Mouse (Mus musculus) midbrain, embryonic 11.5 days (tissue): ENCODE measurements at regions not wholly inside any gene's neighbourhood (a gene's known extent, or its start where the extent isn't known, plus 50 kb on each side); places are given as distances from the start of the nearest gene placed in this dataset.

ENCODE experiments used
- ATAC-seq: fragments of 200-750 bp; cut with Nextera tagmentation; 2 replicates; pipeline ENCODE4 v1.8.0; 2017; ENCODE audit warnings: moderate TSS enrichment, moderate library complexity; ENCODE audit not compliant: low FRiP score
- DNase-seq: peaks from one replicate; pipeline ENCODE4 v3.0.0; 2015; ENCODE audit warnings: low spot score; ENCODE audit errors: missing footprints
- H3K27ac ChIP-seq: fragments of 300-500 bp; sonication (generic); 2 replicates; pipeline ENCODE4 v1.5.1; 2014; ENCODE audit warnings: low read depth, low read length
- H3K27me3 ChIP-seq: fragments of 300-500 bp; sonication (generic); 2 replicates; pipeline ENCODE4 v1.6.1; 2014; ENCODE audit warnings: mild to moderate bottlenecking, low read length, moderate library complexity, mixed read lengths; ENCODE audit not compliant: control insufficient read depth, insufficient read depth
- H3K36me3 ChIP-seq: fragments of 300-500 bp; sonication (generic); 2 replicates; pipeline ENCODE4 v1.6.1; 2014; ENCODE audit warnings: mild to moderate bottlenecking, low read length, moderate library complexity, mixed read lengths; ENCODE audit not compliant: control insufficient read depth, insufficient read depth
- H3K4me1 ChIP-seq: fragments of 300-500 bp; sonication (generic); 2 replicates; pipeline ENCODE4 v1.6.1; 2014; ENCODE audit warnings: low read length; ENCODE audit not compliant: control insufficient read depth, insufficient read depth
- H3K4me2 ChIP-seq: fragments of 300-500 bp; sonication (generic); 2 replicates; pipeline ENCODE4 v1.6.1; 2014; ENCODE audit warnings: mild to moderate bottlenecking, moderate library complexity
- H3K4me3 ChIP-seq: fragments of 300-500 bp; sonication (generic); 2 replicates; pipeline ENCODE4 v1.5.1; 2014; ENCODE audit warnings: low read depth, low read length
- H3K9ac ChIP-seq: fragments of 300-500 bp; sonication (generic); 2 replicates; pipeline ENCODE4 v1.6.1; 2014; ENCODE audit warnings: low read length
- H3K9me3 ChIP-seq: fragments of 300-500 bp; sonication (generic); 2 replicates; pipeline ENCODE4 v1.6.1; 2016; ENCODE audit warnings: low read length; ENCODE audit not compliant: control insufficient read depth
- WGBS: fragments of 180-500 bp; shearing (Covaris S2); extraction: QIAGEN DNeasy Blood & Tissue Kit; methylation state at CpG from one replicate; pipeline ENCODE4 v1.1.7; 2014; 5-methylcytosine and 5-hydroxymethylcytosine counted together

GRCm38 (mm10) chr15:50942429-50942828, 2942.3 kb upstream of the Gm7489 start:
- no peak overlapping the region for H3K27ac ChIP-seq
- DNase-seq (no peak), ATAC-seq (no peak)
- 93% methylated on average over 5 of the region's 5 CpGs for WGBS
- no peaks in the 10 kb centered on the region for H3K9me3 ChIP-seq
- H3K9ac ChIP-seq, result no peak overlapping the region
- H3K4me2 ChIP-seq, result no peak overlapping the region
- H3K36me3 ChIP-seq, result no peaks in the 10 kb centered on the region
- no peaks in the 10 kb centered on the region for H3K4me1 ChIP-seq
- H3K4me3 ChIP-seq, result no peak overlapping the region
- H3K27me3 ChIP-seq, result no peaks in the 10 kb centered on the region

- H3K4me2 ChIP-seq, result no peak overlapping the region
- no peak overlapping the region for H3K4me3 ChIP-seq
- H3K4me1 ChIP-seq, result no peaks in the 10 kb centered on the region
- no peak overlapping the region for H3K9ac ChIP-seq
- no peaks in the 10 kb centered on the region for H3K9me3 ChIP-seq
- 86% methylated on average over 4 of the region's 4 CpGs for WGBS
- ATAC-seq (no peak), DNase-seq (no peak)
- H3K27ac ChIP-seq, result no peak overlapping the region
- no peaks in the 10 kb centered on the region for H3K36me3 ChIP-seq
- H3K27me3 ChIP-seq, result no peaks in the 10 kb centered on the region
These were observed 2939.7 kb upstream of the Gm7489 start for GRCm38 (mm10) chr15:50944976-50945375.

GRCm38 (mm10) chr15:50959109-50959508, 2925.6 kb upstream of the Gm7489 start:
- DNase-seq (no peak), ATAC-seq (no peak)
- Histone ChIP-seq H3K27me3 (no peaks in the 10 kb centered on the region), H3K9ac (no peak overlapping the region), H3K4me3 (no peak overlapping the region), H3K4me2 (no peak overlapping the region), H3K36me3 (no peaks in the 10 kb centered on the region), H3K9me3 (no peaks in the 10 kb centered on the region), H3K27ac (no peak overlapping the region), H3K4me1 (no peaks in the 10 kb centered on the region)
- WGBS, result 90% methylated on average over 3 of the region's 3 CpGs

GRCm38 (mm10) chr15:50963606-50964005, 2921.1 kb upstream of the Gm7489 start:
- Histone ChIP-seq H3K9ac (no peak overlapping the region), H3K27ac (no peak overlapping the region), H3K36me3 (no peaks in the 10 kb centered on the region), H3K4me3 (no peak overlapping the region), H3K4me2 (no peak overlapping the region), H3K9me3 (no peaks in the 10 kb centered on the region), H3K4me1 (no peaks in the 10 kb centered on the region), H3K27me3 (no peaks in the 10 kb centered on the region)
- DNase-seq (no peak), ATAC-seq (no peak)
- WGBS, result 78% methylated on average over 5 of the region's 5 CpGs

- ATAC-seq (no peak), DNase-seq (no peak)
- Histone ChIP-seq H3K27ac (no peak overlapping the region), H3K4me1 (no peaks in the 10 kb centered on the region), H3K9ac (no peak overlapping the region), H3K36me3 (no peaks in the 10 kb centered on the region), H3K27me3 (no peaks in the 10 kb centered on the region), H3K9me3 (no peaks in the 10 kb centered on the region), H3K4me2 (no peak overlapping the region), H3K4me3 (no peak overlapping the region)
- WGBS, result 94% methylated on average over 2 of the region's 2 CpGs
These were observed 2920.5 kb upstream of the Gm7489 start for GRCm38 (mm10) chr15:50964236-50964635.

GRCm38 (mm10) chr15:50967176-50967575, 2917.5 kb upstream of the Gm7489 start:
- H3K4me3 ChIP-seq, result no peak overlapping the region
- H3K36me3 ChIP-seq, result no peaks in the 10 kb centered on the region
- DNase-seq, result no peak
- H3K27ac ChIP-seq, result no peak overlapping the region
- H3K9ac ChIP-seq, result no peak overlapping the region
- no peaks in the 10 kb centered on the region for H3K4me1 ChIP-seq
- H3K4me2 ChIP-seq, result no peak overlapping the region
- no peaks in the 10 kb centered on the region for H3K9me3 ChIP-seq
- 51% methylated on average over 2 of the region's 2 CpGs for WGBS
- no peaks in the 10 kb centered on the region for H3K27me3 ChIP-seq
- 0 out of 2 replicates have a peak, but pooled peaks have one; percentile 44 for ATAC-seq

GRCm38 (mm10) chr15:50970637-50971036, 2914.1 kb upstream of the Gm7489 start:
- 87% methylated on average over 4 of the region's 4 CpGs for WGBS

GRCm38 (mm10) chr15:50972593-50972992, 2912.1 kb upstream of the Gm7489 start:
- H3K4me1 ChIP-seq, result no peaks in the 10 kb centered on the region
- H3K27me3 ChIP-seq, result no peaks in the 10 kb centered on the region
- H3K4me3 ChIP-seq, result no peak overlapping the region
- 94% methylated on average over 13 of the region's 13 CpGs for WGBS
- H3K27ac ChIP-seq, result no peak overlapping the region
- H3K36me3 ChIP-seq, result no peaks in the 10 kb centered on the region
- H3K9me3 ChIP-seq, result no peaks in the 10 kb centered on the region
- no peak for ATAC-seq
- no peak overlapping the region for H3K4me2 ChIP-seq
- no peak for DNase-seq
- no peak overlapping the region for H3K9ac ChIP-seq

More at GRCm38 (mm10) chr15:50970637-50971036, 2914.1 kb upstream of the Gm7489 start:
- H3K9ac ChIP-seq, result no peak overlapping the region
- H3K9me3 ChIP-seq, result no peaks in the 10 kb centered on the region
- H3K27ac ChIP-seq, result no peak overlapping the region
- H3K27me3 ChIP-seq, result no peaks in the 10 kb centered on the region
- no peak for ATAC-seq
- no peak overlapping the region for H3K4me2 ChIP-seq
- no peak for DNase-seq
- no peak overlapping the region for H3K4me3 ChIP-seq
- H3K36me3 ChIP-seq, result no peaks in the 10 kb centered on the region
- no peaks in the 10 kb centered on the region for H3K4me1 ChIP-seq

GRCm38 (mm10) chr15:50974002-50974754, 2910.5 kb upstream of the Gm7489 start:
- WGBS, result 84% methylated on average over 9 of the region's 9 CpGs
- no peaks in the 10 kb centered on the region for H3K4me1 ChIP-seq
- no peak for ATAC-seq
- no peaks in the 10 kb centered on the region for H3K36me3 ChIP-seq
- DNase-seq, result no peak
- no peaks in the 10 kb centered on the region for H3K27me3 ChIP-seq
- no peak overlapping the region for H3K27ac ChIP-seq
- no peak overlapping the region for H3K9ac ChIP-seq
- H3K4me2 ChIP-seq, result no peak overlapping the region
- H3K9me3 ChIP-seq, result no peaks in the 10 kb centered on the region
- H3K4me3 ChIP-seq, result no peak overlapping the region
